Mouse (Mus musculus) inflammation-experienced regulatory T-cells, adult 6 months (primary cell): ENCODE measurements around the gene Mgat1. TPM values are rescaled to one million over a fixed set of nuclear protein-coding genes. Genes with fewer than 3 reads are reported as not detected.
A peak's percentile ranks its signal among the peaks of the same experiment; 100 is the strongest.

Experiments used
- ATAC-seq: one replicate; pipeline ENCODE4 v1.8.0; 2017
- polyA plus RNA-seq, 3 experiments: library from polyadenylated mRNA; unstranded; fragments of 100-300 nt; shearing (Covaris generic); gene quantifications; one replicate each; pipeline ENCODE4 v1.2.1; 2017

The Mgat1 gene
- polyA plus RNA-seq, 3 experiments from 2014 or later, result 62.3 to 88.6 (median 70.5) TPM

- peak; percentile 1 for ATAC-seq
Measured at GRCm38 (mm10) chr11:49242944-49243626, 906 bp upstream of the Mgat1 start.

GRCm38 (mm10) chr11:49244595-49244930 is 572 bp downstream of the Mgat1 start:
- no peak for ATAC-seq

DNA sequence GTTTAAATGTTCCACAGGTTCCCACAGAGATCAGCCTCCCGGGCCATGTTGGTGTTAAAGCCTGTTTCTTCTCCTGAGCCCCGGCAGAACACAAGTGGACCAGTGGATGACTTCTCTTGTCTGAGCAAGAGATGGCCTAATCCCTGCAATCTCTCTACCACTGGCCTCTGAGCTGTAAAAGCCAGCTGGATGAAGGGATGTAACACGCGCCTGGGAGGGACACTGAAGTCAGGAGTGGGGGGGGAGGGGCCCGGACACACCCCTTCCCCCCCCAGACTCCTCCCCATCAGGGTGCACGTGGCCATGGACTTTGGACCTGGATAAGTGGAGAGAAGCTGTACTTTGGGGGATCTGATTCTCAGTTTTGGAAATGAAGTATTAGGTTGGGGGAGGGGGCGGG is 1.2 kb downstream of the Mgat1 start:
- no peak for ATAC-seq

DNA sequence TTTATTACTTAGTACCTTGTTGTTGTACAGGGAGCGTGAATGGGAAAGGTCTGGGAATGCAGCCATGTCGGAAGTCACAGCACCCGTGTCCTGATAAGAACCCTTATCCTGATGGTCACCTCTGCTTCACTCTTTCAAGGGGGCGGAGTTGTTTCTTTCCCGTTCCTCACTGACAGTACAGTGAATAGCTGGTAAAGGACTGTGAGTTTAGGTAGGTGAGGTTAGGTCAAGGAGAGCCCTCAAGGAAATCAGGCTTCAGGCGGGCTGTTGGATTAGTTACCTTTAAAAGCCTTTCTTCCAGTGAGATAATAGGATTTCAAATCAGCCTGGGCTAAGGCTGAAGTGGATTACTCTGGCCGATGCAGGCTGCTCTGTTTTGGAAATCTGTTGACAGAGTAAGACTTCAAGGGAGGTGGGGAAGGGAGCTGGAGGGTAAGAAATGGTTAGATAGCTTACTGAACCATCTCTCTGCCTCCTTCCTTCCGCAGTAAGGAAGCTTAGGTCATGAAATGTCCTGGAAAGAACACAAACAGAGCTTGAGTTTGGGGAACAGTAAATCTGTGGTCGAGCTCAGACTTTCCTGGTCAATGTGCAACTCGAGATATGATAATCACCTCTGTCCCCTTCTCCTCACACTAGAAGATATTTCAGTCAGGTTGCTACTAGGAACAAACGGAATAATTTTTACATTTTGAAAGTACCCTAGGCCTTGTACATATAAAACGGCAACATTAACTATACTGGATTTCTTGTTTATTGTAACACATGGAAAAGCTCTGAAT is 1.8 kb downstream of the Mgat1 start:
- no peak for ATAC-seq

- no peak for ATAC-seq
Measured at GRCm38 (mm10) chr11:49246523-49246922, 2.5 kb downstream of the Mgat1 start.

DNA sequence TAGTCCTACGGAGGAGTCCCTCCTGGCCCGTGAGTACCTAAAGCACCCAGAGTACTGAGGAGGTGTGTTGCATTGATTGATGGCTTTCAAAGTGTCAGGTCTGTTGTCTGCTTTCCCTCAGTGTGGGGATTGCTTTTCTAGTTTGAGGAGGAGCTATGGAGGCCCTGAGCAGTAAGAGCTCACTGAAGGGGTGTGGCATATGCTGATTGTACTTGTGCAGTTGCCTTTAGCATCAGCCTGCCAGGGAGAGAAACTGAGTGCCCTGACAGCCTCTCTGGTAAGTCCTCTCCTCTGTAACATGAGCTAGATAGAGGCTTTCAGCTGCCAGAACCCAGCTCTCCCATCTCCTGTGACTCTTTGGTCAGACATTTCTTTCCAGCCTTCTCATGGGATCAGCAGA is 3.3 kb downstream of the Mgat1 start:
- ATAC-seq, result no peak

GRCm38 (mm10) chr11:49248226-49248973 is 4.4 kb downstream of the Mgat1 start:
- ATAC-seq, result peak; percentile 16

DNA sequence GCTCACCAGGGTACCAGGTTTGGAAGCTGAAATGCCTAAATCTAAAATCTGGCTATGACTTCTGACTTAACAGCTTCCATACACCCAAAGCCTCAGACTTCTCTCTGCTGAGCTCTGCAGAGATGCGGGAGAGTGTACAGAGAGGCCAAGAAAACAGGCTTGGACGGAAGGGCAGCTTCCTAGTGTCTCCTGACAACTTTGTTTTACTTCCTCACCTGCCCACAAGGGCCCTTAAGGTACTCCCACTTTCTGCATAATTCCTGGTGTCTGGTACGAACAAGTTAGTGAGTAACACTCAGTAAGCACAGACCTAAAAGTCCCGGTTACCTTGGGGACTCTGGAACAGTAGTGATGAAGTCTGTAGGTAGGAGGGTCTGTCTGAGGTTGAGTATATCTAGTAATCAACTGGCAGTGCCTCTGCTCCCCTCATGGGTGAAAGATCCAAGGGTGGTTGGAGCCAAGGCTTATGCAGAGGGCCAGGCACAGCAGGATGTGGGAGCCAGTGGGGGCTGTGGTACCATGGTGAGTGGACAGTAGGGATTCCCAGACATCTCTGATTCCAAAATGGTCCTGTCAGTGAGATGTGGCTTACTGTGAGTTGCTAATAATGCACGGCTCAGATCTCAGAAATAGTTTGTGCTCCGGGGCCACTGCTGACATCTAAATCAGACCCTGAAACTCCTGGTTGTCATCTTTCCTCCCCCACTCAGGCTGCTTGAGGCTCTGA is 5.1 kb downstream of the Mgat1 start:
- ATAC-seq, result no peak

DNA sequence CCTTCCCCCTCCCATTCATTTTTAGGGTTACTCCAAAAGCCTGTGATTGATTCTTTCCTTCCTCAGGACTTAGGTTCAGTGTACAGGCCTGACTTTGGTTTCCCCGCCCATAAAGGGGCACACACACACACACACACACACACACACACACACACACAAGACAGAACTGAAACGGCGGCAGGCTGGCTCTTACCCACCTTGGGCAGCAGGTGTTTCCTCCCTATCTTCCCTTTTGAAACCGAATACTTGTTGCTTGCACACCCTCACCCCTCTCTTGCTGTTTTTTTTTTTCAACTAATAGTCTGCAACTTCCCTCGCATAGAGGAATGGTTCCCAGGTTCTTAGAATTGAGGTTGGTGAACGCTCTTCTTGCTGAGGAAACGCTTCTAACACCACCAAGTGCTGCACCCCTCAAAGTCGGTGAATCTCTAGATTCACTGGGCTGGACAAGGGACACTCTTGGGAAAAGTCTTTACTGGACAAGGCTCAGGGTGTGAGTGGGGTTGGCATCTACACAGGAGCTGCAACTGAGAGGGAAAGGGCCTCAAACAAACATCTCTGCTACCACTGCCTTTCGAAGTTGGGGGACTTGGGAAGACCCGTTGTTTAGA is 5.9 kb downstream of the Mgat1 start:
- ATAC-seq, result peak; percentile 41

- ATAC-seq, result peak; percentile 9
Measured at GRCm38 (mm10) chr11:49250422-49251379, 6.7 kb downstream of the Mgat1 start.

DNA sequence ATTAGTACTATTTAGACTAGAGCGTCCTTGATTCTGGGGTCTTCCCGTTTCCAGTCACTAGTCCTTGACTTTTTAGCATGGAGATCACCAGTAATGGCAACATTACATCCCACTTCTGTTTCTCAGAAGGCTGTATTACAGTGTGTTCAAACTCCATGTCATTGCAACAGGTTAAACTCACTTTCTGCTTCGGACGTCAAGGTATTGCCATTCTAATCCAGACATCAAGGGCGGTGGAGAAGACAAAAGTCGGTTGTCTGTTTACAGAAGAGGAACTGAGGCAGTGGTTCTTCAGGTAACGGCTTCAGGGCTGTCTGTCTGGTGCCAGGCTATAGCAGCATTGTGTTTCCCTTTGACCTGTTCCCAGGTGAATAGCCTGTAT is 7.4 kb downstream of the Mgat1 start:
- ATAC-seq, result no peak

- no peak for ATAC-seq
Measured at GRCm38 (mm10) chr11:49252048-49252447, 8.1 kb downstream of the Mgat1 start.

DNA sequence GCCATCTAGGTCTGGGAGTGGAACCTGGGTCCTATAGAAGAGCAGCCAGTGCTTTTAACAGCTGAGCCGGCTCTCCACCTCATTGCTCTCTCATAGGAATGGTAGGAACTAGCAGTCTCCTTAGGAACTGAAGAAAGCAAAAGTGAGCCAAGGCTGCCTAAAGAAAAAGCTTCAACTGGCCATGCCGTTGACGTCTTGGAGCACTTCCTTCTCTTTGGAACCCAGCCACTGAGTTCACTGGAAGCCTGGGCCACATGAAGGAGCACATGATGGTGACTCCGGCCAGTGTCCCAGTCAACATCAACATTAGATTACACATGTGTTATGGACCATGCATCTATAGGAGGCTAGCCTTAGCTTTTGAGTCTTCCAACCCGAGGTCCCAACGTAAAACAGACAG is 9.0 kb downstream of the Mgat1 start:
- ATAC-seq, result no peak

DNA sequence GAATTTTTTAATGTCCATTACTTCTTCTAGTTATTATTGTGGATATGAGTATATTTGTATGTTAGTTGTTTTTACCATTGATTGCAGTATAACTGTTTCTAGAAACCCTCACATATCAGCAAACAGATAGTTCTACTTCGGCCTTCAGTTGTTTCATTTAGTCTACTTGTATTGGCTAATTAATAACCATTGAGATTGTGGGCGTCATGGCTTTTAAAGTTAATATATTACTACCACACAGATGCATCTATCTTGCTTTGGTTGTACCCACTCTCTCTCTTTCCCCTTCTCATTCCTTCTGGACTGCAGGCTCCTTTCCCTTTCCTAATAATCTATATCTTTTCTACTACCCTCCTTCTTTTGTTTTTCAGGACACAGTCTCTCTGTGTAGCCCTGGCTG is 15.3 kb downstream of the Mgat1 start:
- no peak for ATAC-seq

- no peak for ATAC-seq
Measured at GRCm38 (mm10) chr11:49259829-49260228, 15.8 kb downstream of the Mgat1 start.

DNA sequence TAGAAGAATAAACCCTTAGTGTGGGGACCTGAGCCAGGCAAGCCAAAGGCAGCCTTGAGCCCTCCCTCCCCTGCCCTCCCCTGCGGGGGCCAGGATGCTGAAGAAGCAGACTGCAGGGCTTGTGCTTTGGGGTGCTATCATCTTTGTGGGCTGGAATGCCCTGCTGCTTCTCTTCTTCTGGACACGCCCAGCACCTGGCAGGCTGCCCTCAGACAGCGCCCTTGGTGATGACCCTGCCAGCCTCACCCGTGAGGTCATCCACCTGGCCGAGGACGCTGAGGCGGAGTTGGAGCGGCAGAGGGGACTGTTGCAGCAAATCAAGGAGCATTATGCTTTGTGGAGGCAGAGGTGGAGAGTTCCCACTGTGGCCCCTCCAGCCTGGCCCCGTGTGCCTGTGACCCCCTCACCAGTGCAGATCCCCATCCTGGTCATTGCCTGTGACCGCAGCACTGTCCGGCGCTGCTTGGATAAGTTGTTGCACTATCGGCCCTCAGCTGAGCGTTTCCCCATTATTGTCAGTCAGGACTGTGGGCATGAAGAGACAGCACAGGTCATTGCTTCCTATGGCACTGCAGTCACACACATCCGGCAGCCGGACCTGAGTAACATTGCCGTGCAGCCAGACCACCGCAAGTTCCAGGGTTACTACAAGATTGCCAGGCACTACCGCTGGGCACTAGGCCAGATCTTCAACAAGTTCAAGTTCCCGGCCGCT is 16.8 kb downstream of the Mgat1 start:
- ATAC-seq, result no peak

DNA sequence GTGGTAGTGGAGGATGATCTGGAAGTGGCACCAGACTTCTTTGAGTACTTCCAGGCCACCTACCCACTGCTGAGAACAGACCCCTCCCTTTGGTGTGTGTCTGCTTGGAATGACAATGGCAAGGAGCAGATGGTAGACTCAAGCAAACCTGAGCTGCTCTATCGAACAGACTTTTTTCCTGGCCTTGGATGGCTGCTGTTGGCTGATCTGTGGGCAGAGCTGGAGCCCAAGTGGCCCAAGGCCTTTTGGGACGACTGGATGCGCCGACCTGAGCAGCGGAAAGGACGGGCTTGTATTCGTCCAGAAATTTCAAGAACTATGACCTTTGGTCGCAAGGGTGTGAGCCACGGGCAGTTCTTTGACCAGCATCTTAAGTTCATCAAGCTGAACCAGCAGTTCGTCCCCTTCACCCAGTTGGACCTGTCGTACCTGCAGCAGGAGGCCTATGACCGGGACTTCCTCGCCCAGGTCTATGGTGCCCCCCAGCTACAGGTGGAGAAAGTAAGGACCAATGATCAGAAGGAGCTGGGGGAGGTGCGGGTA is 17.4 kb downstream of the Mgat1 start:
- ATAC-seq, result no peak

GRCm38 (mm10) chr11:49262286-49262685 is 18.3 kb downstream of the Mgat1 start:
- ATAC-seq, result no peak

DNA sequence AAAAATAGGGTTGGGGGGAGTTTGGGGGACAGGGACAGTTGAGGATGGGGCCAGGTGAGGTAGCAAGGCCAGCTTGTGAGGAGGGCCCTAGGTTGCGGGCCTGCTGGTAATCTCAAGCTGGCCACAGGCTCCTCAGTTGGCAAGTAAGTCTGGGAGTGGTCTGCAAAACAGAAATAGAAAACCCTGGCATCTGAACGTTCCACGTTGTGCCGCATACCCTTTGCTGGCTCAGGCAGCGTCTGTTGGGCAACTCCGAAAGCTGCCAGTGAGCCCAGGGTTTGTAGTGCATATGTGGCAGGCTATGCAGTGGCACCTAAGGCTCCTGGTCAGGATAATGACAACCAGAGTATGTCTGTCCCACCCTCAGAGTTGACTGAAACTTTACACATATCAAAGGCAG is 19.2 kb downstream of the Mgat1 start:
- no peak for ATAC-seq

GRCm38 (mm10) chr11:49264081-49264480 is 20.1 kb downstream of the Mgat1 start:
- no peak for ATAC-seq
